Mouse (Mus musculus) hindbrain, postnatal 0 days (tissue): ENCODE results near the gene Hectd3. TPM values are rescaled to one million over a fixed set of nuclear protein-coding genes. Genes with fewer than 3 reads are reported as not detected.

Source experiments
- ATAC-seq: fragments of 200-750 bp; cut with Nextera tagmentation; 2 replicates; pipeline ENCODE4 v1.8.0; 2017; ENCODE audit warnings: mild to moderate bottlenecking, moderate TSS enrichment, moderate library complexity
- DNase-seq: peaks from one replicate; pipeline ENCODE4 v3.0.0-alpha.2; 2015; ENCODE audit warnings: low spot score
- H3K27ac ChIP-seq: fragments of 300-500 bp; sonication (generic); 2 replicates; pipeline ENCODE4 v1.5.1; 2014; ENCODE audit warnings: mild to moderate bottlenecking
- H3K27me3 ChIP-seq: fragments of 300-500 bp; sonication (generic); 2 replicates; pipeline ENCODE4 v1.6.1; 2014; ENCODE audit warnings: low read length, mixed read lengths; ENCODE audit not compliant: insufficient read depth
- H3K36me3 ChIP-seq: fragments of 300-500 bp; sonication (generic); 2 replicates; pipeline ENCODE4 v1.6.1; 2014; ENCODE audit warnings: low read length, mixed read lengths; ENCODE audit not compliant: insufficient read depth
- H3K4me1 ChIP-seq: fragments of 300-500 bp; sonication (generic); 2 replicates; pipeline ENCODE4 v1.6.1; 2014; ENCODE audit warnings: antibody characterized with exemption, low read length, mixed read lengths; ENCODE audit not compliant: insufficient read depth
- H3K4me2 ChIP-seq: fragments of 300-500 bp; sonication (generic); 2 replicates; pipeline ENCODE4 v1.6.1; 2014; ENCODE audit warnings: low read depth, mild to moderate bottlenecking, low read length, moderate library complexity, mixed read lengths
- H3K4me3 ChIP-seq: fragments of 300-500 bp; sonication (generic); 2 replicates; pipeline ENCODE4 v1.5.1; 2014; ENCODE audit warnings: low read length
- H3K9ac ChIP-seq: fragments of 300-500 bp; sonication (generic); replicated peaks from 2 replicates; pipeline ENCODE4 v1.6.1; 2014; ENCODE audit warnings: mild to moderate bottlenecking, low read length, moderate library complexity, mixed read lengths
- H3K9me3 ChIP-seq: fragments of 300-500 bp; sonication (generic); 2 replicates; pipeline ENCODE4 v1.6.1; 2016; ENCODE audit warnings: low read length, mixed read lengths
- CTCF ChIP-seq: IDR thresholded peaks from 2 replicates; pipeline ENCODE4 v1.5.1; 2016; ENCODE audit warnings: antibody characterized with exemption, control low read depth, low read depth
- WGBS: fragments of 180-500 bp; shearing (Covaris S2); extraction: QIAGEN DNeasy Blood & Tissue Kit; methylation state at CpG from one replicate; pipeline ENCODE4 v1.1.7; 2014; 5-methylcytosine and 5-hydroxymethylcytosine counted together
- polyA plus RNA-seq: library from polyadenylated mRNA; unstranded; fragments of >200 nt; fragmentation: Nextera tagmentation; extraction: Ambion mirVana; gene quantifications from 2 replicates; pipeline ENCODE4 v1.2.1, GENCODE M21; 2015
- total RNA-seq: library from RNA; depleted of rRNA; stranded (reverse); fragments of >200 nt; gene quantifications from 2 replicates; pipeline ENCODE4 v1.2.3, GENCODE M21; 2014; rRNA removed

Gene Hectd3
- 47.4 and 49.5 TPM in 2 replicates for total RNA-seq
- polyA plus RNA-seq: 18.5 and 20.2 TPM in 2 replicates

GRCm38 (mm10) chr4:116995131-116995797 lies at the start of gene Hectd3:
Gene Hectd3 (plus strand): TSS chr4:116995317.
- Histone ChIP-seq H3K4me3 (peak within 1 kb of the TSS; percentile 84), H3K27ac (peak within 1 kb of the TSS; percentile 85), H3K36me3 (peaks cover 8% of the 10 kb centered on the region; the same call in 1 of the 2 replicates), H3K4me1 (peaks cover 17% of the 10 kb centered on the region), H3K9ac (peak within 1 kb of the TSS; percentile 86), H3K4me2 (peak within 1 kb of the TSS; percentile 91), H3K27me3 (no peaks in the 10 kb centered on the region), H3K9me3 (no peaks in the 10 kb centered on the region)
- no peak for TF ChIP-seq CTCF
- under 1% methylated on average over 58 of the region's 58 CpGs for WGBS
- ATAC-seq (peak; percentile 43), DNase-seq (peak; percentile 78)

GRCm38 (mm10) chr4:116951642-116952041 lies 43.5 kb upstream of the Hectd3 start:
- Histone ChIP-seq H3K27ac (no peak overlapping the region), H3K4me2 (no peak overlapping the region), H3K27me3 (no peaks in the 10 kb centered on the region), H3K4me3 (no peak overlapping the region), H3K4me1 (no peaks in the 10 kb centered on the region), H3K9me3 (no peaks in the 10 kb centered on the region), H3K36me3 (no peaks in the 10 kb centered on the region), H3K9ac (no peak overlapping the region)
- ATAC-seq (no peak), DNase-seq (peak; percentile 29)
- WGBS: 70% methylated on average over 1 of the region's 1 CpGs
- peak; percentile 58 for TF ChIP-seq CTCF

- 90% methylated on average over 7 of the region's 7 CpGs for WGBS
- Histone ChIP-seq H3K9ac (no peak overlapping the region), H3K36me3 (no peaks in the 10 kb centered on the region), H3K4me2 (no peak overlapping the region), H3K4me1 (no peaks in the 10 kb centered on the region), H3K9me3 (no peaks in the 10 kb centered on the region), H3K4me3 (no peak overlapping the region), H3K27me3 (no peaks in the 10 kb centered on the region), H3K27ac (no peak overlapping the region)
- DNase-seq: no peak
- no peak for ATAC-seq
- no peak for TF ChIP-seq CTCF
These were observed 40.2 kb upstream of the Hectd3 start for GRCm38 (mm10) chr4:116954951-116955350.

- Histone ChIP-seq H3K4me2 (no peak overlapping the region), H3K4me1 (no peaks in the 10 kb centered on the region), H3K36me3 (peaks cover 25% of the 10 kb centered on the region), H3K4me3 (no peak overlapping the region), H3K9me3 (no peaks in the 10 kb centered on the region), H3K9ac (no peak overlapping the region), H3K27me3 (no peaks in the 10 kb centered on the region), H3K27ac (no peak overlapping the region)
- WGBS: 81% methylated on average over 2 of the region's 2 CpGs
- ATAC-seq (no peak), DNase-seq (no peak)
- peak; percentile 32 for TF ChIP-seq CTCF
These were observed 18.6 kb upstream of the Hectd3 start for GRCm38 (mm10) chr4:116976503-116976902.

GRCm38 (mm10) chr4:116985681-116986080 lies 9.4 kb upstream of the Hectd3 start:
- peaks cover 12% of the 10 kb centered on the region for H3K36me3 ChIP-seq
- WGBS: 93% methylated on average over 7 of the region's 7 CpGs
- no peak for TF ChIP-seq CTCF

GRCm38 (mm10) chr4:116986400-116987121 lies 8.6 kb upstream of the Hectd3 start:
- peak; percentile 98 for TF ChIP-seq CTCF
- Histone ChIP-seq H3K36me3 (peaks cover 9% of the 10 kb centered on the region), H3K27me3 (no peaks in the 10 kb centered on the region), H3K9ac (no peak overlapping the region), H3K4me2 (no peak overlapping the region), H3K4me1 (no peaks in the 10 kb centered on the region), H3K9me3 (no peaks in the 10 kb centered on the region), H3K27ac (0 out of 2 replicates have a peak overlapping the region, but pooled peaks have one; percentile 11), H3K4me3 (no peak overlapping the region)
- DNase-seq: peak; percentile 91
- 55% methylated on average over 17 of the region's 17 CpGs for WGBS
- peak; percentile 94 for ATAC-seq

More at GRCm38 (mm10) chr4:116985681-116986080, 9.4 kb upstream of the Hectd3 start:
- Histone ChIP-seq H3K27ac (no peak overlapping the region), H3K4me2 (no peak overlapping the region), H3K4me3 (no peak overlapping the region), H3K9me3 (no peaks in the 10 kb centered on the region), H3K27me3 (no peaks in the 10 kb centered on the region), H3K4me1 (no peaks in the 10 kb centered on the region), H3K9ac (no peak overlapping the region)
- ATAC-seq (no peak), DNase-seq (no peak)
